Mouse (Mus musculus) liver, adult 2 months (tissue): ENCODE measurements around the gene Gm15155. TPM values are rescaled to one million over a fixed set of nuclear protein-coding genes. Genes with fewer than 3 reads are reported as not detected.

Experiments
- DNase-seq: peaks from one replicate; pipeline ENCODE4 v3.0.0-alpha.2; 2011; ENCODE audit warnings: low read depth, low spot score; ENCODE audit errors: extremely low read depth
- H3K27ac ChIP-seq: fragments of 200-500 bp; replicated peaks from 2 replicates; pipeline ENCODE4 v1.5.1; 2012; ENCODE audit warnings: low read depth, mild to moderate bottlenecking, control low read depth, inconsistent platforms, low read length; ENCODE audit not compliant: insufficient read depth
- H3K27me3 ChIP-seq: fragments of 200-500 bp; 2 replicates; pipeline ENCODE4 v1.6.1; 2012; ENCODE audit warnings: mild to moderate bottlenecking, moderate library complexity, low read length, inconsistent platforms; ENCODE audit not compliant: control insufficient read depth, insufficient read depth
- H3K36me3 ChIP-seq: fragments of 200-500 bp; 2 replicates; pipeline ENCODE4 v1.6.1; 2012; ENCODE audit warnings: low read length, inconsistent platforms; ENCODE audit not compliant: control insufficient read depth, insufficient read depth
- H3K4me1 ChIP-seq: fragments of 200-500 bp; 2 replicates; pipeline ENCODE4 v1.6.1; 2011; ENCODE audit warnings: low read length; ENCODE audit not compliant: control insufficient read depth, insufficient read depth
- H3K4me3 ChIP-seq: fragments of 200-500 bp; 2 replicates; pipeline ENCODE4 v1.5.1; 2011; ENCODE audit warnings: low read depth, mild to moderate bottlenecking, control low read depth, low read length, moderate library complexity; ENCODE audit not compliant: insufficient read depth
- H3K79me2 ChIP-seq: fragments of 200-500 bp; 2 replicates; pipeline ENCODE4 v1.6.1; 2012; ENCODE audit warnings: inconsistent platforms, mild to moderate bottlenecking, low read length, moderate library complexity; ENCODE audit not compliant: control insufficient read depth, insufficient read depth
- H3K9ac ChIP-seq: fragments of 200-500 bp; 2 replicates; pipeline ENCODE4 v1.6.1; 2012; ENCODE audit warnings: low read depth, mild to moderate bottlenecking, control low read depth, inconsistent platforms, low read length
- CTCF ChIP-seq: fragments of 200-500 bp; IDR thresholded peaks from 2 replicates; pipeline ENCODE4 v1.5.1; 2011; ENCODE audit warnings: low read depth, low read length, control low read depth
- POLR2A ChIP-seq: fragments of 200-500 bp; IDR thresholded peaks from 2 replicates; pipeline ENCODE4 v1.6.1; 2011; ENCODE audit warnings: low read length, control low read depth; ENCODE audit not compliant: insufficient read depth; ENCODE audit errors: extremely low read depth
- WGBS: fragments of 180-500 bp; shearing (Covaris S2); methylation state at CpG from one replicate; pipeline ENCODE4 v1.1.7; 2018; 5-methylcytosine and 5-hydroxymethylcytosine counted together
- polyA plus RNA-seq: library from polyadenylated mRNA; depleted of rRNA; stranded (reverse); fragments of >200 nt; gene quantifications from 2 replicates; pipeline ENCODE4 v1.2.3, GENCODE M21; 2012
- total RNA-seq: library from RNA; depleted of rRNA; stranded (reverse); fragments of >200 nt; gene quantifications from 2 replicates; pipeline ENCODE4 v1.2.3, GENCODE M21; 2014

The Gm15155 gene
- total and polyA plus RNA-seq, 2 experiments, result not detected

GRCm38 (mm10) chrX:155728387-155728786 is 103.8 kb downstream of the Gm15155 start:
- Histone ChIP-seq H3K79me2 (no peaks in the 10 kb centered on the region), H3K27ac (no peak overlapping the region), H3K9ac (no peak overlapping the region), H3K4me1 (no peaks in the 10 kb centered on the region), H3K36me3 (no peaks in the 10 kb centered on the region), H3K4me3 (no peak overlapping the region), H3K27me3 (no peaks in the 10 kb centered on the region)
- WGBS, result 46% methylated on average over 1 of the region's 1 CpGs
- no peak for TF ChIP-seq CTCF
- peak; percentile 12 for DNase-seq

GRCm38 (mm10) chrX:155888118-155888517 is 263.6 kb downstream of the Gm15155 start:
- no peaks in the 10 kb centered on the region for H3K36me3 ChIP-seq
- WGBS, result 61% methylated on average over 1 of the region's 1 CpGs
- no peak overlapping the region for H3K27ac ChIP-seq

GRCm38 (mm10) chrX:155900040-155900439 is 275.5 kb downstream of the Gm15155 start:
- 81% methylated on average over 1 of the region's 1 CpGs for WGBS
- Histone ChIP-seq H3K27ac (no peak overlapping the region), H3K79me2 (no peaks in the 10 kb centered on the region), H3K27me3 (no peaks in the 10 kb centered on the region), H3K4me1 (no peaks in the 10 kb centered on the region), H3K4me3 (no peak overlapping the region), H3K9ac (no peak overlapping the region), H3K36me3 (no peaks in the 10 kb centered on the region)
- TF ChIP-seq CTCF, result no peak
- TF ChIP-seq POLR2A, result no peak
- DNase-seq, result peak; percentile 32

More at GRCm38 (mm10) chrX:155888118-155888517, 263.6 kb downstream of the Gm15155 start:
- Histone ChIP-seq H3K4me3 (no peak overlapping the region), H3K9ac (no peak overlapping the region), H3K27me3 (no peaks in the 10 kb centered on the region), H3K79me2 (no peaks in the 10 kb centered on the region), H3K4me1 (no peaks in the 10 kb centered on the region)
- no peak for DNase-seq
- TF ChIP-seq POLR2A (no peak), CTCF (no peak)

- no peaks in the 10 kb centered on the region for H3K79me2 ChIP-seq
- TF ChIP-seq CTCF (no peak), POLR2A (no peak)
- no peak overlapping the region for H3K27ac ChIP-seq
- H3K36me3 ChIP-seq, result no peaks in the 10 kb centered on the region
- H3K9ac ChIP-seq, result no peak overlapping the region
- no peak for DNase-seq
- no peaks in the 10 kb centered on the region for H3K27me3 ChIP-seq
- H3K4me1 ChIP-seq, result no peaks in the 10 kb centered on the region
- no peak overlapping the region for H3K4me3 ChIP-seq
These were observed 277.2 kb downstream of the Gm15155 start for GRCm38 (mm10) chrX:155901742-155902141.

- Histone ChIP-seq H3K79me2 (no peaks in the 10 kb centered on the region), H3K4me1 (no peaks in the 10 kb centered on the region), H3K27me3 (no peaks in the 10 kb centered on the region), H3K4me3 (no peak overlapping the region), H3K9ac (no peak overlapping the region), H3K36me3 (no peaks in the 10 kb centered on the region), H3K27ac (no peak overlapping the region)
- WGBS, result 20% methylated on average over 1 of the region's 1 CpGs
- no peak for TF ChIP-seq CTCF
- TF ChIP-seq POLR2A, result no peak
- DNase-seq, result no peak
These were observed 278.6 kb downstream of the Gm15155 start for GRCm38 (mm10) chrX:155903108-155903507.

GRCm38 (mm10) chrX:156009756-156010155 is 385.2 kb downstream of the Gm15155 start:
- DNase-seq, result no peak
- Histone ChIP-seq H3K4me3 (no peak overlapping the region), H3K27me3 (no peaks in the 10 kb centered on the region), H3K4me1 (no peaks in the 10 kb centered on the region), H3K79me2 (no peaks in the 10 kb centered on the region), H3K9ac (no peak overlapping the region), H3K27ac (no peak overlapping the region), H3K36me3 (no peaks in the 10 kb centered on the region)
- TF ChIP-seq POLR2A (no peak), CTCF (no peak)
- WGBS, result 63% methylated on average over 1 of the region's 1 CpGs
